Mouse (Mus musculus) thymus, postnatal 25 days (tissue): ENCODE data around the gene Uxs1.

Experiments
- DNase-seq: peaks from one replicate; pipeline ENCODE4 v3.0.0; 2022

Gene Uxs1

GRCm38 (mm10) chr1:43827763-43828194, at the start of gene Uxs1:
Gene Uxs1, minus strand, starts transcription at chr1:43827800.
- peak; percentile 99 for DNase-seq

GRCm38 (mm10) chr1:43877233-43877632, 49.6 kb upstream of the Uxs1 start:
- DNase-seq, result no peak

- no peak for DNase-seq
These were observed 43.5 kb upstream of the Uxs1 start for GRCm38 (mm10) chr1:43871116-43871515.

- no peak for DNase-seq
These were observed 40.9 kb upstream of the Uxs1 start for GRCm38 (mm10) chr1:43868510-43868909.

GRCm38 (mm10) chr1:43864758-43865157, 37.2 kb upstream of the Uxs1 start:
- DNase-seq, result no peak

- no peak for DNase-seq
These were observed 35.0 kb upstream of the Uxs1 start for GRCm38 (mm10) chr1:43862614-43863013.

- no peak for DNase-seq
These were observed 31.4 kb upstream of the Uxs1 start for GRCm38 (mm10) chr1:43858988-43859387.

GRCm38 (mm10) chr1:43857656-43858055, 30.1 kb upstream of the Uxs1 start:
- no peak for DNase-seq

GRCm38 (mm10) chr1:43855591-43855990, 28.0 kb upstream of the Uxs1 start:
- no peak for DNase-seq

GRCm38 (mm10) chr1:43843398-43843797, 15.8 kb upstream of the Uxs1 start:
- no peak for DNase-seq

GRCm38 (mm10) chr1:43837236-43837635, 9.6 kb upstream of the Uxs1 start:
- DNase-seq, result no peak

- DNase-seq, result no peak
These were observed 2.5 kb upstream of the Uxs1 start for GRCm38 (mm10) chr1:43830096-43830495.

- peak; percentile 55 for DNase-seq
These were observed 418 bp downstream of the Uxs1 start for GRCm38 (mm10) chr1:43827002-43827762.

- DNase-seq, result peak; percentile 6
These were observed 985 bp downstream of the Uxs1 start for GRCm38 (mm10) chr1:43826628-43827001.

GRCm38 (mm10) chr1:43823406-43823805, 4.2 kb downstream of the Uxs1 start:
- DNase-seq, result no peak

GRCm38 (mm10) chr1:43822586-43822985, 5.0 kb downstream of the Uxs1 start:
- DNase-seq, result no peak

GRCm38 (mm10) chr1:43821804-43822203, 5.8 kb downstream of the Uxs1 start:
- no peak for DNase-seq

- DNase-seq, result no peak
These were observed 7.0 kb downstream of the Uxs1 start for GRCm38 (mm10) chr1:43820571-43820970.

GRCm38 (mm10) chr1:43819091-43819490, 8.5 kb downstream of the Uxs1 start:
- DNase-seq, result no peak

GRCm38 (mm10) chr1:43818356-43818755, 9.2 kb downstream of the Uxs1 start:
- no peak for DNase-seq

GRCm38 (mm10) chr1:43811764-43812163, 15.8 kb downstream of the Uxs1 start:
- DNase-seq, result no peak

GRCm38 (mm10) chr1:43811055-43811454, 16.5 kb downstream of the Uxs1 start:
- DNase-seq, result no peak

GRCm38 (mm10) chr1:43809351-43809750, 18.2 kb downstream of the Uxs1 start:
- DNase-seq, result no peak

- DNase-seq, result no peak
These were observed 23.6 kb downstream of the Uxs1 start for GRCm38 (mm10) chr1:43803906-43804474.

- DNase-seq, result no peak
These were observed 29.6 kb downstream of the Uxs1 start for GRCm38 (mm10) chr1:43798048-43798447.
